In the genomic region with DNA sequence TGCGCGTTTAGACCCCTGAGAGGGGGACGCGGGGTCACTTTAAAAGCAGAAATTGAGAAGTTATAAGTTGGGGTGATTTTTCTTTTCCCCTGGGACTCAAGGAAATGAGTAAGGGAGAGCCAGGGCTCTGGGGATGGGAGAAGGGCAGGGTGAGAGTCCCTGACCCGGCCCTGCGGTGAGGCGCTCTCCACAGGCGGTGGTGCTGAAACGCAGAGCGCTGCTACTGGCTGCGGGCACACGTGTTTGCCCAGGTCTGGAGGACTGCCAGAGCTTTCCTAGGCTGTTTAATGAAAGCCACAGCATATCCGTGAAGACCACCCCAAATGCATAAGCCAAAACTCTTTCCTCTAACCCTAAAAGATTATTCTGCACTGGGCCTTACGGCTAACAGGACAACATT, we compare ENCODE assay signal across 9 mouse cellular contexts. TPM values are rescaled to one million over a fixed set of nuclear protein-coding genes. Genes with fewer than 3 reads are reported as not detected.
DNase-seq lines count a peak whose midpoint lies in the region; ATAC-seq and TF ChIP-seq lines count a peak whose summit lies in the region.
"Had no signal": no experiment of that assay in that cellular context is flagged by ENCODE, and none has a peak within 500 bp of the region (broad histone marks: within the 10 kb centered on the region; RNA-seq: fewer than 3 reads in every experiment).

No protein-coding gene starts in this region.

- H3K79me2 ChIP-seq in heart, adult 2 months (replicated peaks; ENCODE audit: control insufficient read depth, insufficient read depth, low read length), result no peaks in the 10 kb centered on the region

- no peaks in the 10 kb centered on the region for H3K9me3 ChIP-seq in intestine, postnatal 0 days (ENCODE audit: control insufficient read depth)
- no peaks in the 10 kb centered on the region for H3K9me3 ChIP-seq in neural tube, embryonic 12.5 days

- peaks cover 8% of the 10 kb centered on the region for H3K27me3 ChIP-seq in heart, adult 2 months (ENCODE audit: control insufficient read depth, insufficient read depth, low read length)
- peaks cover 47% of the 10 kb centered on the region for H3K27me3 ChIP-seq in intestine, postnatal 0 days (replicated peaks; ENCODE audit: control insufficient read depth, insufficient read depth, low read length)
- peaks cover 5% of the 10 kb centered on the region; the same call in 1 of the 2 replicates for H3K27me3 ChIP-seq in neural tube, embryonic 12.5 days (replicated peaks)
- H3K27me3 ChIP-seq: CH12.LX had no signal

- TF ChIP-seq CTCF in layer of hippocampus, adult 2 months (conservative IDR thresholded peaks at IDR 0.05), result no peak
- no peak for TF ChIP-seq CTCF in heart, adult 2 months (IDR thresholded peaks at IDR 0.05)
- no peak for TF ChIP-seq CTCF in intestine, postnatal 0 days (IDR thresholded peaks at IDR 0.05; ENCODE audit: low read depth)

- intact Hi-C loops in heart, adult 2 months (cut with DNase I), result no loop called here

- H3K4me1 ChIP-seq in heart, adult 2 months (ENCODE audit: control insufficient read depth, insufficient read depth, low read length), result peaks cover 5% of the 10 kb centered on the region; the same call in 1 of the 2 replicates
- H3K4me1 ChIP-seq in intestine, postnatal 0 days (replicated peaks; ENCODE audit: control insufficient read depth, insufficient read depth, low read length), result no peaks in the 10 kb centered on the region
- peaks cover 16% of the 10 kb centered on the region for H3K4me1 ChIP-seq in neural tube, embryonic 12.5 days

- WGBS in heart, adult 2 months, result 5% methylated on average over 14 of the region's 14 CpGs
- WGBS in intestine, postnatal 0 days, result 5% methylated on average over 14 of the region's 14 CpGs
- WGBS in neural tube, embryonic 12.5 days, result 4% methylated on average over 14 of the region's 14 CpGs

- no peak for TF ChIP-seq POLR2A in heart, adult 2 months (IDR thresholded peaks at IDR 0.05; ENCODE audit: insufficient read depth, low read depth, low read length)

- H3K4me3 ChIP-seq in layer of hippocampus, adult 2 months, result peak overlapping the region; percentile 80
- no peak overlapping the region for H3K4me3 ChIP-seq in heart, adult 2 months
- peak overlapping the region; percentile 21 for H3K4me3 ChIP-seq in intestine, postnatal 0 days (ENCODE audit: low read depth, low read length)
- H3K4me3 ChIP-seq in neural tube, embryonic 12.5 days, result peak overlapping the region; percentile 60

- peak overlapping the region; percentile 57 for H3K4me2 ChIP-seq in intestine, postnatal 0 days (replicated peaks; ENCODE audit: low read depth)
- peak overlapping the region; percentile 87 for H3K4me2 ChIP-seq in neural tube, embryonic 12.5 days (replicated peaks)

- peak overlapping the region; percentile 91; the same call in 1 of the 2 replicates for H3K27ac ChIP-seq in layer of hippocampus, adult 2 months
- H3K27ac ChIP-seq in heart, adult 2 months, result no peak overlapping the region
- no peak overlapping the region; the same call in 1 of the 2 replicates for H3K27ac ChIP-seq in intestine, postnatal 0 days (ENCODE audit: low read depth, low read length)
- no peak overlapping the region for H3K27ac ChIP-seq in neural tube, embryonic 12.5 days

- DNase-seq in layer of hippocampus, adult 2 months (ENCODE audit: low spot score in 2 of 2), result no peak
- DNase-seq in layer of hippocampus, adult 8-10 months (ENCODE audit: low spot score in 2 of 2), result no peak
- DNase-seq in embryo, embryonic 11 days, result peak; percentile 80
- DNase-seq in heart, adult 2 months, result peak; percentile 46 to 66
- peak; percentile 48 for DNase-seq in liver
- peak; percentile 22 to 27 for DNase-seq in thymus, postnatal 36 days

- no peak overlapping the region for H3K9ac ChIP-seq in heart, adult 2 months (ENCODE audit: low read depth, low read length)
- no peak overlapping the region for H3K9ac ChIP-seq in intestine, postnatal 0 days (ENCODE audit: low read depth, low read length)
- peak overlapping the region; percentile 71 for H3K9ac ChIP-seq in neural tube, embryonic 12.5 days

- H3K36me3 ChIP-seq in heart, adult 2 months (ENCODE audit: control insufficient read depth, insufficient read depth, low read length), result no peaks in the 10 kb centered on the region
- H3K36me3 ChIP-seq in intestine, postnatal 0 days (ENCODE audit: control insufficient read depth, insufficient read depth), result no peaks in the 10 kb centered on the region
- H3K36me3 ChIP-seq in neural tube, embryonic 12.5 days, result no peaks in the 10 kb centered on the region

- TF ChIP-seq EP300 in heart, adult 2 months (IDR thresholded peaks at IDR 0.05; ENCODE audit: insufficient read depth, low read depth, low read length), result no peak

- no peak for ATAC-seq in intestine, postnatal 0 days
- ATAC-seq in neural tube, embryonic 12.5 days (ENCODE audit: low FRiP score, low read depth), result peak; percentile 71

RNA-seq across cellular contexts. Expression of a gene that starts 1.4 kb away (rescaled TPM):
- 100 to 1,000 TPM; 133 to 141 TPM for total RNA-seq in layer of hippocampus, adult 2 months (2021)
- total RNA-seq in layer of hippocampus, adult 8-10 months (2022), result 100 to 1,000 TPM; 137 to 148 (median 140) TPM
- under 1 TPM; 0.66 to 0.89 TPM for total RNA-seq in heart, adult 2 months (2021)
- 0.29 and 0.61 TPM in 2 replicates for polyA plus RNA-seq in heart, adult 2 months (2012; rRNA removed)
- 0.78 and 1.1 TPM in 2 replicates for polyA plus RNA-seq in intestine, postnatal 0 days (2015; fragmentation: Nextera tagmentation; extraction: Ambion mirVana)
- polyA plus RNA-seq in neural tube, embryonic 12.5 days (2016; fragmentation: Nextera tagmentation; extraction: Ambion mirVana), result 51.1 and 52.2 TPM in 2 replicates

RNA-seq across cellular contexts. Expression of a gene that starts 53.8 kb away (rescaled TPM):
- 10 to 100 TPM; 95.5 to 97.8 TPM for total RNA-seq in layer of hippocampus, adult 2 months (2021)
- total RNA-seq in layer of hippocampus, adult 8-10 months (2022), result 100 to 1,000 TPM in 2 of 4 experiments, 10 to 100 TPM in 2; 79.1 to 117 (median 92.9) TPM
- total RNA-seq in heart, adult 2 months (2021), result 10 to 100 TPM; 39.3 TPM
- 36.0 and 37.3 TPM in 2 replicates for polyA plus RNA-seq in heart, adult 2 months (2012; rRNA removed)
- polyA plus RNA-seq in intestine, postnatal 0 days (2015; fragmentation: Nextera tagmentation; extraction: Ambion mirVana), result 11.4 and 12.3 TPM in 2 replicates
- polyA plus RNA-seq in neural tube, embryonic 12.5 days (2016; fragmentation: Nextera tagmentation; extraction: Ambion mirVana), result 36.8 and 38.6 TPM in 2 replicates

Comparison
In these comparisons a context has a peak if more than half of its experiments do, and no peak if none do; other contexts are left out.
1. DNase-seq: peak in embryo, embryonic 11 days (single experiment), heart, adult 2 months (2 of 2), liver (single experiment) and thymus, postnatal 36 days (2 of 2); none in layer of hippocampus, adult 2 months (0 of 2) and layer of hippocampus, adult 8-10 months (0 of 2).
2. RNA of a gene that starts 1.4 kb away (total RNA-seq): 133 to 141 TPM in layer of hippocampus, adult 2 months and 137 to 148 TPM in layer of hippocampus, adult 8-10 months; 0.66 to 0.89 TPM in heart, adult 2 months; every median in the first group is over 10 times any median in the second.